Mouse (Mus musculus) lung, embryonic 16.5 days (tissue): Measurements from ENCODE around the gene Itsn1. TPM values are rescaled to one million over a fixed set of nuclear protein-coding genes. Genes with fewer than 3 reads are reported as not detected.

Experiments used
- ATAC-seq: fragments of 200-750 bp; cut with Nextera tagmentation; 2 replicates; pipeline ENCODE4 v1.8.0; 2017; ENCODE audit warnings: low read depth, mild to moderate bottlenecking, moderate library complexity
- H3K27ac ChIP-seq: fragments of 300-500 bp; sonication (generic); 2 replicates; pipeline ENCODE4 v1.5.1; 2014; ENCODE audit warnings: mild to moderate bottlenecking, control low read depth, low read length
- H3K27me3 ChIP-seq: fragments of 300-500 bp; sonication (generic); 2 replicates; pipeline ENCODE4 v1.6.1; 2014; ENCODE audit warnings: low read depth, low read length, mixed read lengths; ENCODE audit not compliant: control insufficient read depth, insufficient read depth
- H3K36me3 ChIP-seq: fragments of 300-500 bp; sonication (generic); 2 replicates; pipeline ENCODE4 v1.6.1; 2014; ENCODE audit warnings: low read length; ENCODE audit not compliant: control insufficient read depth, insufficient read depth
- H3K4me1 ChIP-seq: fragments of 300-500 bp; sonication (generic); replicated peaks from 2 replicates; pipeline ENCODE4 v1.6.1; 2014; ENCODE audit warnings: low read length, mixed read lengths; ENCODE audit not compliant: control insufficient read depth, insufficient read depth
- H3K4me2 ChIP-seq: fragments of 300-500 bp; sonication (generic); 2 replicates; pipeline ENCODE4 v1.6.1; 2014; ENCODE audit warnings: low read depth, low read length, control low read depth
- H3K4me3 ChIP-seq: fragments of 300-500 bp; sonication (generic); 2 replicates; pipeline ENCODE4 v1.5.1; 2014; ENCODE audit warnings: mild to moderate bottlenecking, low read length, control low read depth
- H3K9ac ChIP-seq: fragments of 300-500 bp; sonication (generic); 2 replicates; pipeline ENCODE4 v1.6.1; 2014; ENCODE audit warnings: low read length, control low read depth
- H3K9me3 ChIP-seq: fragments of 300-500 bp; sonication (generic); 2 replicates; pipeline ENCODE4 v1.6.1; 2016; ENCODE audit warnings: low read length; ENCODE audit not compliant: control insufficient read depth
- WGBS: fragments of 180-500 bp; shearing (Covaris S2); extraction: QIAGEN DNeasy Blood & Tissue Kit; methylation state at CpG from one replicate; pipeline ENCODE4 v1.1.7; 2014; 5-methylcytosine and 5-hydroxymethylcytosine counted together
- polyA plus RNA-seq: library from polyadenylated mRNA; unstranded; fragments of >200 nt; fragmentation: Nextera tagmentation; extraction: Ambion mirVana; gene quantifications from 2 replicates; pipeline ENCODE4 v1.2.1, GENCODE M21; 2015

The Itsn1 gene
- polyA plus RNA-seq, 1 experiment from 2014 or later, result 17.8 TPM

GRCm38 (mm10) chr16:91727433-91727832 is 1.6 kb upstream of the Itsn1 start:
- H3K27me3 ChIP-seq, result no peaks in the 10 kb centered on the region
- peak overlapping the region; percentile 74 for H3K9ac ChIP-seq
- no peaks in the 10 kb centered on the region for H3K9me3 ChIP-seq
- H3K4me3 ChIP-seq, result peak overlapping the region; percentile 84
- peak overlapping the region; percentile 62; the same call in 1 of the 2 replicates for H3K27ac ChIP-seq
- peak overlapping the region; percentile 80 for H3K4me2 ChIP-seq
- no peak for ATAC-seq
- H3K36me3 ChIP-seq, result no peaks in the 10 kb centered on the region
- H3K4me1 ChIP-seq, result peaks cover 14% of the 10 kb centered on the region
- WGBS, result 77% methylated on average over 15 of the region's 15 CpGs

GRCm38 (mm10) chr16:91728123-91729065 is 687 bp upstream of the Itsn1 start, which contains the start of gene Cryzl1:
Cryzl1 (minus strand) TSS chr16:91728975.
- H3K4me1 ChIP-seq, result peaks cover 14% of the 10 kb centered on the region
- WGBS, result under 1% methylated on average over 46 of the region's 46 CpGs

GRCm38 (mm10) chr16:91729821-91730441 is 850 bp downstream of the Itsn1 start:
- H3K4me3 ChIP-seq, result peak overlapping the region; percentile 84
- ATAC-seq, result no peak
- H3K36me3 ChIP-seq, result no peaks in the 10 kb centered on the region
- H3K4me1 ChIP-seq, result peaks cover 14% of the 10 kb centered on the region
- no peaks in the 10 kb centered on the region for H3K27me3 ChIP-seq
- H3K9ac ChIP-seq, result peak overlapping the region; percentile 87
- H3K9me3 ChIP-seq, result no peaks in the 10 kb centered on the region
- peak overlapping the region; percentile 75 for H3K4me2 ChIP-seq
- peak overlapping the region; percentile 89 for H3K27ac ChIP-seq
- under 1% methylated on average over 27 of the region's 44 CpGs for WGBS

More at GRCm38 (mm10) chr16:91728123-91729065, 687 bp upstream of the Itsn1 start, which contains the start of gene Cryzl1:
- Histone ChIP-seq H3K9me3 (no peaks in the 10 kb centered on the region), H3K36me3 (no peaks in the 10 kb centered on the region), H3K4me2 (peak within 1 kb of the TSS; percentile 80), H3K4me3 (peak within 1 kb of the TSS; percentile 84), H3K27ac (peak within 1 kb of the TSS; percentile 97), H3K9ac (peak within 1 kb of the TSS; percentile 87), H3K27me3 (no peaks in the 10 kb centered on the region)
- ATAC-seq, result peak; percentile 96

- WGBS, result 1% methylated on average over 11 of the region's 11 CpGs
- Histone ChIP-seq H3K4me1 (peaks cover 14% of the 10 kb centered on the region), H3K36me3 (no peaks in the 10 kb centered on the region), H3K27ac (peak overlapping the region; percentile 89; the same call in 1 of the 2 replicates), H3K27me3 (no peaks in the 10 kb centered on the region), H3K4me3 (peak overlapping the region; percentile 84), H3K4me2 (peak overlapping the region; percentile 75), H3K9me3 (no peaks in the 10 kb centered on the region), H3K9ac (peak overlapping the region; percentile 87)
- no peak for ATAC-seq
These were observed 1.4 kb downstream of the Itsn1 start for GRCm38 (mm10) chr16:91730446-91730845.

GRCm38 (mm10) chr16:91732816-91733215 is 3.7 kb downstream of the Itsn1 start:
- Histone ChIP-seq H3K9me3 (no peaks in the 10 kb centered on the region), H3K4me3 (no peak overlapping the region), H3K4me2 (no peak overlapping the region), H3K27me3 (no peaks in the 10 kb centered on the region), H3K4me1 (peaks cover 3% of the 10 kb centered on the region; the same call in 1 of the 2 replicates), H3K9ac (no peak overlapping the region), H3K27ac (no peak overlapping the region), H3K36me3 (no peaks in the 10 kb centered on the region)
- ATAC-seq, result no peak
- WGBS, result 64% methylated on average over 2 of the region's 2 CpGs

GRCm38 (mm10) chr16:91734771-91735170 is 5.7 kb downstream of the Itsn1 start:
- Histone ChIP-seq H3K27me3 (no peaks in the 10 kb centered on the region), H3K4me1 (peaks cover 6% of the 10 kb centered on the region; the same call in 1 of the 2 replicates), H3K4me3 (no peak overlapping the region), H3K4me2 (no peak overlapping the region), H3K27ac (no peak overlapping the region), H3K36me3 (no peaks in the 10 kb centered on the region), H3K9ac (no peak overlapping the region), H3K9me3 (no peaks in the 10 kb centered on the region)
- WGBS, result 68% methylated on average over 5 of the region's 5 CpGs
- no peak for ATAC-seq

GRCm38 (mm10) chr16:91736046-91736816 is 7.2 kb downstream of the Itsn1 start:
- Histone ChIP-seq H3K27me3 (no peaks in the 10 kb centered on the region), H3K4me1 (0 out of 2 replicates have a peak, but pooled peaks cover 5% of the 10 kb centered on the region), H3K9me3 (no peaks in the 10 kb centered on the region), H3K36me3 (no peaks in the 10 kb centered on the region), H3K27ac (no peak overlapping the region), H3K9ac (no peak overlapping the region), H3K4me2 (no peak overlapping the region), H3K4me3 (no peak overlapping the region)
- 77% methylated on average over 7 of the region's 7 CpGs for WGBS
- no peak for ATAC-seq

GRCm38 (mm10) chr16:91738505-91738904 is 9.4 kb downstream of the Itsn1 start:
- Histone ChIP-seq H3K27ac (no peak overlapping the region), H3K4me2 (no peak overlapping the region), H3K36me3 (no peaks in the 10 kb centered on the region), H3K4me1 (0 out of 2 replicates have a peak, but pooled peaks cover 5% of the 10 kb centered on the region), H3K9me3 (no peaks in the 10 kb centered on the region), H3K27me3 (no peaks in the 10 kb centered on the region), H3K4me3 (no peak overlapping the region), H3K9ac (no peak overlapping the region)
- 71% methylated on average over 6 of the region's 6 CpGs for WGBS
- no peak for ATAC-seq
